Mouse (Mus musculus) forebrain, embryonic 11.5 days (tissue): ENCODE data around the gene Zfp771. TPM values are rescaled to one million over a fixed set of nuclear protein-coding genes. Genes with fewer than 3 reads are reported as not detected.

ENCODE experiments used
- polyA plus RNA-seq: library from polyadenylated mRNA; unstranded; fragments of >200 nt; fragmentation: Nextera tagmentation; extraction: Ambion mirVana; gene quantifications from 2 replicates; pipeline ENCODE4 v1.2.1, GENCODE M21; 2014

The Zfp771 gene
- polyA plus RNA-seq, 1 experiment from 2014 or later = 62.5 TPM

Other genes starting within 250 kb of the Zfp771 start
- 3.9 and 4.4 TPM in 2 replicates for gene Mvp, start 229.7 kb upstream of the Zfp771 start, polyA plus RNA-seq
- gene Pagr1b, start 227.8 kb upstream of the Zfp771 start, polyA plus RNA-seq = not detected in 2 replicates
- 60.5 and 72.4 TPM in 2 replicates for gene Pagr1a, start 226.9 kb upstream of the Zfp771 start, polyA plus RNA-seq
- 60.9 and 64.7 TPM in 2 replicates for gene Gm42742, start 223.2 kb upstream of the Zfp771 start, polyA plus RNA-seq
- 9.6 and 10.3 TPM in 2 replicates for gene Prrt2, start 223.1 kb upstream of the Zfp771 start, polyA plus RNA-seq
- gene Maz, start 217.2 kb upstream of the Zfp771 start, polyA plus RNA-seq = 106 and 132 TPM in 2 replicates
- 207 and 208 TPM in 2 replicates for gene Kif22, start 201.8 kb upstream of the Zfp771 start, polyA plus RNA-seq
- gene Zg16, start 156.9 kb upstream of the Zfp771 start, polyA plus RNA-seq = not detected in 2 replicates
- gene AI467606, start 152.9 kb upstream of the Zfp771 start, polyA plus RNA-seq = 0.47 and 0.85 TPM in 2 replicates
- 5.4 and 5.5 TPM in 2 replicates for gene Qprt, start 122.0 kb upstream of the Zfp771 start, polyA plus RNA-seq
- 0.11 and 0.12 TPM in 2 replicates for gene Spn, start 106.5 kb upstream of the Zfp771 start, polyA plus RNA-seq
- gene Cd2bp2, start 48.2 kb upstream of the Zfp771 start, polyA plus RNA-seq = 96.5 and 104 TPM in 2 replicates
- 31.7 and 36.5 TPM in 2 replicates for gene Tbc1d10b, start 35.8 kb upstream of the Zfp771 start, polyA plus RNA-seq
- 11.2 and 11.3 TPM in 2 replicates for gene Mylpf, start 35.4 kb upstream of the Zfp771 start, polyA plus RNA-seq
- 41.8 and 43.3 TPM in 2 replicates for gene Zfp553, start 11.2 kb upstream of the Zfp771 start, polyA plus RNA-seq
- gene Sept1, start 11.1 kb upstream of the Zfp771 start, polyA plus RNA-seq = 32.8 and 36.6 TPM in 2 replicates
- gene Dctpp1, start 16.4 kb downstream of the Zfp771 start, polyA plus RNA-seq = 265 and 279 TPM in 2 replicates
- gene Sephs2, start 29.8 kb downstream of the Zfp771 start, polyA plus RNA-seq = 86.2 and 87.0 TPM in 2 replicates
- gene Itgal, start 52.0 kb downstream of the Zfp771 start, polyA plus RNA-seq = 0.21 and 0.29 TPM in 2 replicates
- gene Zfp768, start 101.3 kb downstream of the Zfp771 start, polyA plus RNA-seq = 5.3 and 5.5 TPM in 2 replicates
- gene Zfp747, start 131.8 kb downstream of the Zfp771 start, polyA plus RNA-seq = 8.5 and 8.6 TPM in 2 replicates
- 5.0 and 5.3 TPM in 2 replicates for gene 9130019O22Rik, start 142.9 kb downstream of the Zfp771 start, polyA plus RNA-seq
- 5.9 and 6.8 TPM in 2 replicates for gene E430018J23Rik, start 149.4 kb downstream of the Zfp771 start, polyA plus RNA-seq
- gene Zfp764, start 162.5 kb downstream of the Zfp771 start, polyA plus RNA-seq = 7.2 and 7.4 TPM in 2 replicates
- 35.4 and 35.7 TPM in 2 replicates for gene Zfp688, start 177.8 kb downstream of the Zfp771 start, polyA plus RNA-seq
- 15.7 and 16.5 TPM in 2 replicates for gene Zfp689, start 204.9 kb downstream of the Zfp771 start, polyA plus RNA-seq
- 70.7 and 77.3 TPM in 2 replicates for gene Prr14, start 215.3 kb downstream of the Zfp771 start, polyA plus RNA-seq
- gene Fbrs, start 234.9 kb downstream of the Zfp771 start, polyA plus RNA-seq = 13.6 and 14.7 TPM in 2 replicates